Mouse (Mus musculus) bone marrow macrophage, adult 2 months (primary cell): ENCODE data around the gene Rtl10.
"Not testable (repeated sequence)": the region's sequence is repeated elsewhere in the genome, so short reads cannot be mapped to it uniquely, and the experiment has no call there.

Experiments used
- CTCF ChIP-seq: IDR thresholded peaks from 2 replicates; pipeline ENCODE4 v1.5.1; 2012; ENCODE audit warnings: low read depth, mild to moderate bottlenecking, low read length, moderate library complexity
- POLR2A ChIP-seq: IDR thresholded peaks from 2 replicates; pipeline ENCODE4 v1.6.1; 2012; ENCODE audit warnings: mild to moderate bottlenecking, low read depth, low read length, borderline replicate concordance

DNA sequence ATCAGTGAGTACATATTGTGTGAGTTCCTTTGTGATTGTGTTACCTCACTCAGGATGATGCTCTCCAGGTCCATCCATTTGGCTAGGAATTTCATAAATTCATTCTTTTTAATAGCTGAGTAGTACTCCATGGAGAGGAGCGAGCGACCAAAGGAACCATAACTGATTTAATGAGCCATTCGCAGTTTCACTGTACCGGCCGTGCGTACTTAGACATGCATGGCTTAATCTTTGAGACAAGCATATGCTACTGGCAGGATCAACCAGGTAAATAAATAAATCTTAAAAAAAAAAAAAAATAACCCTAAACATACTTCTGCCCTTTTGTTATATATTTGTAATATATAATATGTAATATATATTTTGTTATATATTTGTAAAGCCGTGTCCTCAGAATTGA is 34.4 kb downstream of the Rtl10 start:
- not testable (repeated sequence) for TF ChIP-seq POLR2A, CTCF
